Mouse (Mus musculus) lung, postnatal 25 days (tissue): Measurements from ENCODE around the gene Gm29776.

Experiments
- DNase-seq: peaks from one replicate; pipeline ENCODE4 v3.0.0; 2022; ENCODE audit warnings: low spot score

Gm29776 gene

DNA sequence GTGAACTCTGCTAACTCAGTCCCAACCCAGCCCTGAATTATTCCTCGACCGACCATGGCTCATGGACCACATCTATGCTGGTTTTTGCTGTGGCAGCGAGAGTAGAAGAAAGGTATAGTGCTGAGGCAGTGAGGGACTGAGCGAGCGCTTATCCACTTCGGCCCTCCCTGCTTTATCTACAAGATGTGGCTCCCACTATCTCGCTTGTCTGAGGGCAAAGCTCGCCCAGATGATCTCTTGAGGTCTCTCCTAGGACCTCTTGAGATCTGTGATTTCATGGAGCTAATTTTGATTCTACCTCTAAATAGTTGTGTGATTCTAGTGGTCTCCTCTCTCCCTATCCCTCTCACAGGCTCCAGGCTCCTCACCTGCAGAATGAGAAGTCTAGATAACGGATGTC, 10.4 kb upstream of the Gm29776 start:
- no peak for DNase-seq

DNA sequence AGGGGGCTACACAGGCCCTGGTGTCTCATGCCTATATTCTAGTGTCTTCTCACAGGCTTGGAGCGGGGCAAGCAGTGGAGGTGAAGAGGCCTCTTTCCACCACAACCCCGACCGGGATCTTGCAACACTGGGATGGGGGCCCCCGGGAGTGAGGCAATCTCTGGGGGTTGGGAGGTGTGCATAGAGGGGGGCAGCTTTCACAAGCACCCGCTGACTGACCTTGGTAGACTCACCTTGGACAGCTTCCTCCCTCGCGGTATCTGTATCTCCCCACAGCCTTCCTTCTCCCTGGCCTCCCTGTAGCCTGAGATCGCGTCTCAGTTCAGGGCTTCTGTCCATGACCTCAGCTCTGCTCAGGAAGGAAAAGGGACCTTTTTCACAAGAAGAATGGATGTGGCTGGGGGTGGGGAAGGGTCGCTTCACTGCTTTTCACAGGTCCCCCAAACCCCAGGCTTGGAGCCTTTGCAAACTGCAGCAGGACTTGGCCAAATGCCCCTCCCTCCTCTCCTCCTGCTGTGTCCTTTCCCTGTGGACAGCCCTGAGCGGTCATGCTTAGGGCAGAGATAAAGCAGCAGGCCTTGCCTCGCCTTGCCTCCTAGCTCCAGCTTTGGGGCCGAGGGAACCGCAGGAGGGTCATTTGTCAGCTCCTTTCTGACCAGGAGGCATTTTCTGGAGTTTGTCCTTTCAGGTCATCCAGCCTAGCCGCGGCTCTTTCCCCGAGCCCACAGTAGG, 8.1 kb upstream of the Gm29776 start:
- DNase-seq: no peak

- no peak for DNase-seq
Observed at GRCm38 (mm10) chr14:54705844-54706243, 7.2 kb upstream of the Gm29776 start.

GRCm38 (mm10) chr14:54703207-54703606, 4.6 kb upstream of the Gm29776 start:
- DNase-seq: no peak

DNA sequence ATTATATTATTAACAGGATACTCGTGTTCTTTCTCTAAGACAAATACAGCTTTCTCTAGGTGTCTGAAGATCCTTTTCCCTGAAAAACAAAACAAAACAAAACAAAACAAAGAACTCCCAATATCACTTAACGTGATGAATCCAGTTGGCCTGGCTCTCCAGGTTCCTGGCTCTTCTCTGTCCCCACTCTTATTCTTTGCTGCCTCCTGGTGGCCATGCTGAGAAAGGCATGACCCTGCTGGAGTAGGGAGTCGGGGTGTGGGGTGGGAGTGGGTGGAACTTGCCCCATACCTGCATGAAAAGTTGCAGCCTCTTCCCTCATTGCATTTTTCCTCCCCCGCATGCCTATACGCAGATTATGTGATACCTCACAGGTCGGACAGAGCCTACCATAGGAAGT, 2.7 kb upstream of the Gm29776 start:
- peak; percentile 82 for DNase-seq

GRCm38 (mm10) chr14:54699586-54699985, 953 bp upstream of the Gm29776 start:
- no peak for DNase-seq

DNA sequence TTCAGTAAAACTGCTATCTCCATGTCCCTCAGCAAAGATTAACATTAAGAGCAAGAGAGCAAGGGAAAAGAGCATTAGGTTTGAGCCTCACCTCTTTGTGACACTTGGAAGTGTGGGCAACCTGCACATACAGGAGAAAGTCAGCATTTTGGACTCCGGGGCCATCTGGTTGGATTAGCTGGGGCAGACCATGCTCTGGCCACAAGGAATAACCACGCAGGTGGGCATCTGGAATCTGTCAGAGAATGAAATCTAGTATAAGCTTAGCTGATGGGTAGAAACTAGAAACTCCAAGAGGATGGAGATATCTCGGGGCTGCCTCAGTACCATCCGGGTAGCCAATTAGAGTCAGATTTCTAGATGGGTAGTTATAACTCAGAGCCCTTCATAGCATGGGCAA, 1.9 kb downstream of the Gm29776 start:
- no peak for DNase-seq

- no peak for DNase-seq
Observed at GRCm38 (mm10) chr14:54695042-54695441, 3.6 kb downstream of the Gm29776 start.

- DNase-seq: no peak
Observed at GRCm38 (mm10) chr14:54687251-54687650, 11.4 kb downstream of the Gm29776 start.

GRCm38 (mm10) chr14:54686522-54687143, 12.0 kb downstream of the Gm29776 start, which contains the start of gene Acin1:
Gene Acin1 (minus strand): TSS chr14:54686931.
- peak; percentile 100 for DNase-seq

DNA sequence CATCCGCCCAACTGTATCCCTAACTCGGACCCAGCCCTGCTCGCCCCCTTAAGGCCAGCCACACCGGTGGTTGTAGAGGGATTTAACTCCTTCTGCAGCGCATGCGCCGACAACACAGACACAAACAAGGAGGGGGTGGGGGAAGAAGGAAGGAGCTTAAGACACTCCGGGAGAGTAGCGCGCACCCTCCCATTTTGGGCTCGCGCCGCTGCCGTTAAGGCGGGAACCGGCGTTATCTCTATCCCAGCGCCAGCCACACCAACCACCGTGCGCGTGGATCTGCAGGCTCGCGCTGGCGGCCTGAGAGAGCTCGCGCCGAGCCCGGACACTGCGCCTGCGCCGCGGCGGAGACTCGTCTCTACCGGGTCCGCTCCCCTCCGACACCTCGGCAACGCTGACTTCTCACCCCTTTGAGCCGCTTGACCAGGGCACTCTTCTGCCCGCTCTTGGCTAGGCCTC, 12.5 kb downstream of the Gm29776 start, which contains the start of gene 1700123O20Rik:
1700123O20Rik (plus strand) TSS at position 154 of the 459 bp plus-strand sequence.
- peak; percentile 77 for DNase-seq

GRCm38 (mm10) chr14:54685471-54685870, 13.2 kb downstream of the Gm29776 start:
- DNase-seq: no peak

DNA sequence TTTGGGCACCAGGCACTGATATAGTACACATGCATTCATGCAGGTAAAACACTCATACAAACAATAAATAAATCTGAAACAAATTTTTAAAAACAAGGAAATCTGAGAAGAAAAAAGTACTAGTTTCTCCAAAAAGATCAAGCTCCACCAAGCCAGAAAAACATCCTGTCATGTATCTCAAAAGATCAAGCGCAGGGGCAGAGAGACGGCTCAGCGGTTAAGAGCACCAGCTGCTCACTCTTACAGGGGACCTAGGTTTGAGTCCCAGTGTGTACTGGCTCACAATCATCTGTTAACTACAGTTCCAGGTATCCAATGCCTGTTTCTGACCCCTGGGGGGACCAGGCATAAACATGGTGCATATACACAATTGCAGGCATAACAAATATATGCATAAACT, 16.2 kb downstream of the Gm29776 start:
- no peak for DNase-seq

DNA sequence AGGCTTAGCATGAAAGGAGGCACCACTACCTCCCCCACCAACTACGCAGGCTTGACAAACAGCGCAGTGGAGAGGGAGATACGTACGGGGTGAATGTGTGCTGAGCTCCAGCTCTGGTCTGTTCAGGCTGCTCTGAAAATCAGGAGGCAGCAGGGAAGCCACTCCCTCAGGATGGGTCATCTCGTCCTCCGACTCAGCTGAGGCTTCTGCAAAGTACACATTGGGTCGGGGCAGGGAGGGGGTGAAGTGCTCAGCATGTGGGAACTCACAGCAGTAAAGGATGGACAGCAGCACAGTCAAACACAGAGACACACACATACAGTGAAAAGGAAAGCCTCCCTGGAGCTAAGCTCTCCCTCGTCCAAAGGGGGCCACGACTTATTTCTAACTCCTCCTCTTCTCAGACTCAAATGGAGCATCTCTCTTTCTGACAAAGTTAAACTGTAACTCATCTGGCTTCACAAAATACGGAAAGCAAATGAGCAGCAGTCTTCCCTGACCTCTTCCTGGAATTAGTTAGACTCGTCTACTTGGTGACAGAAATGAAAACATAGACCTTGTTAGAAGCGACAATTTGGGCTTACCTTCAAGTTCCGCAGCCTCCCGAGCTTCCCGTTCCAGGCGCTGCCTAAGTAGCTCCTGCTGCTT, 19.9 kb downstream of the Gm29776 start:
- DNase-seq: no peak

DNA sequence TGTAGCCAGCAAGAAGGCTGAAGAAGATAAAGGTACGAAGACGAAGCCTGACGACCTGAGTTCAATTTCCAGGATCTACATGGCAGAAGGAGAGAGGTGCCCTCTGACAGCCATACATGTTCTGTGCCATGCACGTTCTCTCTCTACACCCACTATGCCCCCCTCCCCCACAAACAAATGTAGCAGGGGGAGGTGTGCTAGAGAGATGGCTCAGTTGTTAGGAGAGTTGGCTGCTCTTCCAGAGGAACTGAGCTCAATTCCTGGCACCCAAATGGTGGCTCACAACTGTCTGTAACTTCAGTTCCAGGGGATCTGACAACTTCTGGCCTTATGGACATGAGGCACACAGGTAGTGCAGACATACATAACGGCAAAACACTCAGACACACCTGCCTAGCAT, 22.3 kb downstream of the Gm29776 start:
- DNase-seq: no peak

DNA sequence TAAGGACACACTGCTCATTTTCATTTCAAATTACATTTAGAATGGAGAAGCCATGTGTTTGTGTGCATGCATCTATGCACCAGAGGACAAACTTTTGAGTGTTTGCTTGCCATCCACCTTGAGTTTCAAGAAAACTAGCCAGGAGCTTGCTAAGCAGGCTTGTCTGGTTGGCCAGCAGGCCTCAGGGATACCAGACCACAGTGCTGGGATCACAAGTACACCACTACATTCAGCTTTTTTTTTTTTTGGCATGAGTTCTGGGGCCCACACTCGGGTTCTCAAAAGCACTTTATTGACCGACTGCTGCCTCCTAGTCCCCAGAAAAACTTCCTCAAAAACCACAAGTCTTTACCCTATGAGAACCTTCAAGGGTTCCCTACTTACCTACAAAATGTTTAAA, 24.3 kb downstream of the Gm29776 start:
- peak; percentile 44 for DNase-seq

DNA sequence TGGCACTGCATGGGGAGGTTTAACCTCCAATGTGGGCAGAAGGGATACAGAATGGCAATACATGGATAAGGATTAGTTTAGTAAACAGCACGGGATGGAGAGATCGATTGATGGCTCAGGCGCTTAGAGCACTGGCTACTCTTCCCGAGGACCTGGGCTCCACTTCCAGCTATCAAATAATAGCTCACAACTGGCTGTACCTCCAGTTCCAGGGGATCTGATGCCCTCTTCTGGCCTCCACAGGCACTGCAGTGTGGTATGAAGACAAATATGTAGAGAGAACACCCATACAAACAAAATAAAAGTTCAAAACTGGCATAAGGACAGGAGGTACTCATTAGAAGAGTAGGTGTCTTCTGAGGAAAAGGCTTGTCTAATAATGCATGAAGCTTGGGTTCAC, 29.3 kb downstream of the Gm29776 start:
- peak; percentile 65 for DNase-seq

GRCm38 (mm10) chr14:54664477-54665222, 34.0 kb downstream of the Gm29776 start:
- DNase-seq: no peak

- peak; percentile 38 for DNase-seq
Observed at GRCm38 (mm10) chr14:54660009-54660408, 38.6 kb downstream of the Gm29776 start.

- peak; percentile 90 for DNase-seq
Observed at GRCm38 (mm10) chr14:54653496-54653895, 45.1 kb downstream of the Gm29776 start.

DNA sequence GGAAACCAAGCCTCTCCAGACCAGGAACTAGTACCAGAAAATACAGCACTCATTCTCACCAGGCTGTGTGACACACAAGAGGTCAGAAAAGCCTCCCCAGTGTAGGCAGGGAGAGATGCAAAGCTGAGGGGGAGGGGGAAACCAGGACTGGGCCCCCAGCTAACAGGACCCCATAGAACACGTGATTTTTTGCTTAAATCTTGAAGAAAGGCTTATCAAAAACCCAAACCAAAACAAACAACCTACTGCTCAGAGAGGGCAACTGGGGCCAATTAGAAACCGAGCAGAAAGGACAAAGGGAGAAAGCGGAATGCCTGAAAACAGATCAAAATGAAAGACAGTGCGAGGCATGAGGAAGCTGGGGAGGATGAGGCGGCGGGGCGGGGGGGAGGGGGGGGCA, 45.8 kb downstream of the Gm29776 start:
- DNase-seq: no peak

DNA sequence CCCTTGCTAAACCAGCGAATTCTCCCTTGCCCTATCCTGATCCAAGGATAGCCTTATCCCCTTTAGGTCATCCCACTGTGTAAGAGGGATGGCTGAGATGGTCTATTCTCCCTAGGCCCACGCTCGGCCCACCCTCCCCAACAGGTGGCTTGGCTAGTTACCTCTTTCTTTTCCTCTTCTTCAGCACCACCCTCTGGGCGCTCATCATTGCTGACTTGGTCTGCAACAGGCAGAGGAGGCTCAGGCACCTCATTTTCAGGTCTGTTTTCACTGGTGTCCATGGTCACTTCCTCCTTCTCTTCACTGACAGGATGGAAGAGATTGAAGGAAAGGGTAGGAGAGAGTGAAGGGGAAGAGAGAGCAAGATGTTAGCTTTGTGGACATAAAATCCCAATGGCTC, 47.1 kb downstream of the Gm29776 start:
- no peak for DNase-seq
